Mouse (Mus musculus) right cerebral cortex, postnatal 4 days (tissue): Measurements from ENCODE around the gene BC005537.
"Not testable (repeated sequence)": the region's sequence is repeated elsewhere in the genome, so short reads cannot be mapped to it uniquely, and the experiment has no call there.

ENCODE experiments used
- DNase-seq: peaks from one replicate; pipeline ENCODE4 v3.0.0-alpha.2; 2022

BC005537 gene

GRCm38 (mm10) chr13:24800674-24801307 is 666 bp upstream of the BC005537 start:
- peak; percentile 92 for DNase-seq

GRCm38 (mm10) chr13:24802131-24802691 is 754 bp downstream of the BC005537 start:
- peak; percentile 16 for DNase-seq

DNA sequence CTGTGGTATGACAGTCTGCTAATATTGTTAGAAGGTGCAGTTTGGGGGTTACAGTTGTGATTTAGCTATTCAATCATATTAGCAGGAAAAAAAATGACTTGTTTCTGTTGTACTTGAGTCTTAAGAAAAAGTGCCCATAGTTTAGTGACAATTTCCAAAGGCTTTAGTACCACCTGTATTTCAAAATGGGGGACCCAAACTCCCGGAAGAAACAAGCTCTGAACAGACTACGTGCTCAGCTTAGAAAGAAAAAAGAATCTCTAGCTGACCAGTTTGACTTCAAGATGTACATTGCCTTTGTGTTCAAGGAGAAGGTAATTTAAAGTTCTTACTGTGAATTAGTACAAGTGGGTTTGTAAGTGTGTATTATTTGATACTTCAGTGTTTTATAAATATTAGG is 1.7 kb downstream of the BC005537 start:
- no peak for DNase-seq

- no peak for DNase-seq
Measured at GRCm38 (mm10) chr13:24806079-24806478, 4.6 kb downstream of the BC005537 start.

- DNase-seq = no peak
Measured at GRCm38 (mm10) chr13:24812521-24812920, 11.1 kb downstream of the BC005537 start.

- no peak for DNase-seq
Measured at GRCm38 (mm10) chr13:24814616-24815015, 13.2 kb downstream of the BC005537 start.

- no peak for DNase-seq
Measured at GRCm38 (mm10) chr13:24816125-24817092, 15.0 kb downstream of the BC005537 start.

DNA sequence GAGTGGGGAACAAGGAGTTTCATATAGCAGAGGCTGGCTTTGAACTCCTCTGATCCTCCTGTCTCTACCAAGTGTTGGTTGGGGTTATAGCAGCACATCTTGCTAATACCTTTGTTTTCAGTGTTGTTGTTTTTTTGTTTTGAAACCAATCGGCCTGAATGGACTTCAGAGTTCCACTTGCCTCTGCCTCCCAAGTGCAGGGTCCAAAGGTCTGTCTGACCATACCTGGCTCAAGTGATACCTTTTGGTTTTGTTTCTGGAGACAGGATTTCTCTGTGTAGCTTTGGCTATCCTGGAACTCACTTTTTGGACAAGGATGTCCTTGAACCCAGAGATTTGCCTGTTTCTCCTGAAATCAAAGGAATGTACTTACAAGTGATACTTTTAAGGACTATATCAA is 18.5 kb downstream of the BC005537 start:
- no peak for DNase-seq

GRCm38 (mm10) chr13:24822663-24823343 is 21.3 kb downstream of the BC005537 start:
- DNase-seq = no peak

- no peak for DNase-seq
Measured at GRCm38 (mm10) chr13:24824647-24825046, 23.2 kb downstream of the BC005537 start.

GRCm38 (mm10) chr13:24825587-24825986 is 24.1 kb downstream of the BC005537 start:
- DNase-seq = no peak

GRCm38 (mm10) chr13:24826116-24826515 is 24.7 kb downstream of the BC005537 start:
- no peak for DNase-seq

GRCm38 (mm10) chr13:24830756-24831352 is 29.4 kb downstream of the BC005537 start:
- DNase-seq = no peak

DNA sequence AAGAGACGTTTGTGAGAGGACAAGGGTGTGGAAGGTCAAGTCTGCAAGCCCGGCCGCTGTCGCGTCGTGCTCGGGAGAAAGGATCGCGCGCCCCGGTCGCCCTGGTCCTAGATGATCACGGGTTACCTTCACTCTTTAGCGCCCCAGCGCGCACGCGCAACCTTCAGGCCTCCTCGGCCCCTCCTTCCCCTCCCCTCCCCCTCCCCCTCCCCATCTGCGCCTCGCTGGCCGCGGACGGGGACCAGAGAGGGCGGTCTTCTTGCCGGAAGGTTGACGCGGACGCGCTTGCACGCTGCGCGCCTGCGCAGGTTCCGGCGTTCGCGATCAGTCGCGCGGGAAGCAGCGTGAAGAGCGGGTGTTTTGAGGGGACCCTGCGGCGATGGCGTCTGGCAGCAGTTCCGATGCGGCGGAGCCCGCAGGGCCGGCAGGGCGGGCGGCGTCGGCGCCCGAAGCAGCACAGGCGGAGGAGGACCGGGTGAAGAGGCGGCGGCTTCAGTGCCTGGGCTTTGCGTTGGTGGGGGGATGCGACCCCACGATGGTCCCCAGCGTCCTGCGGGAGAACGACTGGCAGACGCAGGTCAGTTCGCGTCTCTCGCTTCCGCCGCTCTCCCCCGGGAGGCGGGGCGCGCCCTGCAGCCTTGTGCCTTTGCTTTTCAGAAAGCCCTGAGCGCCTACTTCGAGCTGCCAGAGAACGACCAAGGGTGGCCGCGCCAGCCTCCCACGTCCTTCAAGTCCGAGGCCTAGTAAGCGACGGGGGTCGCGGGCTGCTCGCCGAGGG is 30.1 kb downstream of the BC005537 start, which contains the start of the genes Acot13 and Tdp2:
Gene Acot13, minus strand, starts transcription at position 188 of the 778 bp plus-strand sequence.
Gene Tdp2, plus strand, starts transcription at position 327 of the 778 bp plus-strand sequence.
- peak; percentile 95 for DNase-seq

DNA sequence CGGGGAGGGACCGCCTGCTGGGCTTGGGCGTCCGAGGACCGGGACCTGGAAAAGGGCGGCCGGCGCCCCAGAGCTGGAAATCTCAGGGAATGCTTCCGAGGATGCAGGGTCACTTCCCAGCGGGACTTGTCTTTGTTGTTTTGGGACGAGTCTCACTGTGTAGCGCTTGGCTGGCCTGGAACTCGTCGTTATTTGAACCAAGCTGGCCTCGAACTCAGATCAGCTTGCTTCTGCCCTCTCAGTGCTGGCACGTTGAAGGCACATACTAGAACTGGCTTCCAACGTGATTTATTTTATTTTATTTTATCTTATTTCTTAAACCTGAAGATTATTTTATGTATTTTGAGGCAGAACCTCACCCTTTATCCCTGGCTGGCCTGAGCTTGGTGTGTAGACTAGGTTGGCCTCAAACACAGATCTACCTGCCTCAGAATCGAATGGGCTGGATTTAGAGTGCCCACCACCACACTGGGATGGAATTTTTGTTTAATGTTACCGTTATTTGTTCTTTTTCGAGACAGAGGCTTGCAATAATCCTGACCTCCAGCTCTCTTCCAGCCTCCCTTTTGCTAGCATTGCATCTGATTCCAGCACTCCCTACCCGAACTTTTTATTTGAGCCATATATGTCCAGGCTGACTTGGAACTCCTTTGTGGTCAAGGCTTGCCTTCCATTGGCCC is 30.8 kb downstream of the BC005537 start:
- DNase-seq = no peak

GRCm38 (mm10) chr13:24832811-24833155 is 31.3 kb downstream of the BC005537 start:
- DNase-seq = no peak

GRCm38 (mm10) chr13:24837765-24838164 is 36.3 kb downstream of the BC005537 start:
- DNase-seq = not testable (repeated sequence)

DNA sequence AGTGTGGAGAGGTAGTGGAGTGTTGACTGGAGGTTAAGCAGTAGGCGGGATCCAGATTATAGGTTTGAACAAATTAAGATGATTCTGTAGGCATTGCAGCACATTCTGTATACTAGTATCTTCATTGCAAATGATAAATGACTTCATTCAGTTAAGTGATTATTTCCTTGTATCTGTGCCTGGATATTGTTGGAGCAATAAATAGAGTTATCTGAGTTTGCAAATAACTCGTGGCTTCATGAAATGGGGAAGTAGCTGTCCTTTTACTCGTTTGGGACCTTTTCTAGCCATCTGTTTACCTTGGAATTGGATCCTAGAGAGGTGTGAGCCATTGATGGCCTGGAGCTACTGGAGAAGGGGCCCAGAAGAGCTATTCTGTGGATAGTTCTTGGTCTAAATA is 38.4 kb downstream of the BC005537 start:
- no peak for DNase-seq

GRCm38 (mm10) chr13:24841702-24842101 is 40.2 kb downstream of the BC005537 start:
- DNase-seq = no peak

DNA sequence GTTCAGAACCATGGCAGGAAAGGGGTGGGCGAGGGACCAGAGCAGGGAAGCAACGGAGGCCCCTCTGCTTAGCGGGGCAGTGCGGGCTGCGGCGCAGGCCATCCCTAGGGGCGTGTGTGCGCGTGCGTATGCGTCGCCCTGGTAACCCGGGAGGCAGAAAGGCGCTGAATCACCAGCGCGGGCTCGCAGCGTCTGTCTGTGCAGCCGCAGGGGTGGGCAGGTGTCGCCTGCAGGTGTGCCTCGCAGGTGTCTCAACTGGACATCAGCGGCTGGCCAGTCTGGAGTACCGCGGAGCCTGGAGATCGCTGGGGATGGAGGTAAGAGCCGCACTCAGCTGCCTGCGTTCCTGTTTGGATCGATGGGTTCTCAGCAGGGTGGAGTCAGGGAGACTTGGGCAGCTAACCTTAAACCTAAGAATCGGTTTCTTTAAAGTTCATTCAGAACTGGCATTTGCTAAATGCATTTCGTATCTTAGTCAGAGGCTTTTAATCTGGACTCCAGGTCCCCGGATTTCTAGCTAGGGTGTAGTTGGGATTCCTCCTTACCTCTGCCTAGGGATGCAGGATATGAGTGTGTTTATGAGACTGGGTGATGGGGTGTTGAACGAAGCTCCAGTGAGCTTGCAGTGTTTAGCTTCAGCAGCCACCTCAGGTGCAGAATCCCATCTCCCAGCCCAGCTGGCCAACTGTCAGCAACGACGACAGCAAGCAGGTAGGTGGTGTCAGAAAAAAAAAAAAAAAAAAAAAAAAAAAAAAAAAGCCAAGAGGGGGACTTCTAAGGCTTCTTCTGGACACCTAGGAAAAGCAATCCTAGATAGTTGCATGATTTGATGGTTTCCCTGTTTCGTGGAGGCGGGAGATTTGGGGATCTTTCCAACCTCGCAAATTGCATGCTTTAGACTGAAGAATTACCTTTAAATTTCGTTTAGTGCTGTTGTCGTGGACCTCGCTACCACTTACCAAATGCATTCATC is 43.8 kb downstream of the BC005537 start, which contains the start of gene D130043K22Rik:
Gene D130043K22Rik, plus strand, starts transcription at position 153 of the 973 bp plus-strand sequence.
- peak; percentile 67 for DNase-seq
